Mouse (Mus musculus) liver, postnatal 0 days (tissue): ENCODE measurements around the gene Mroh3. TPM values are rescaled to one million over a fixed set of nuclear protein-coding genes. Genes with fewer than 3 reads are reported as not detected.

Experiments
- ATAC-seq: fragments of 200-750 bp; cut with Nextera tagmentation; 2 replicates; pipeline ENCODE4 v1.8.0; 2017; ENCODE audit warnings: mild to moderate bottlenecking, moderate library complexity
- DNase-seq: peaks from one replicate; pipeline ENCODE4 v3.0.0-alpha.2; 2016
- H3K27ac ChIP-seq: fragments of 300-500 bp; sonication (generic); 2 replicates; pipeline ENCODE4 v1.5.1; 2014; ENCODE audit warnings: antibody characterized with exemption, moderate library complexity, mild to moderate bottlenecking, low read depth
- H3K27me3 ChIP-seq: fragments of 300-500 bp; sonication (generic); 2 replicates; pipeline ENCODE4 v1.6.1; 2014; ENCODE audit warnings: low read length, control low read depth, mixed read lengths; ENCODE audit not compliant: insufficient read depth
- H3K36me3 ChIP-seq: fragments of 300-500 bp; sonication (generic); replicated peaks from 2 replicates; pipeline ENCODE4 v1.6.1; 2014; ENCODE audit warnings: mild to moderate bottlenecking, control low read depth, low read length, moderate library complexity, mixed read lengths; ENCODE audit not compliant: insufficient read depth
- H3K4me1 ChIP-seq: fragments of 300-500 bp; sonication (generic); 2 replicates; pipeline ENCODE4 v1.6.1; 2014; ENCODE audit warnings: antibody characterized with exemption, mild to moderate bottlenecking, control low read depth; ENCODE audit not compliant: insufficient read depth
- H3K4me2 ChIP-seq: fragments of 300-500 bp; sonication (generic); 2 replicates; pipeline ENCODE4 v1.6.1; 2014; ENCODE audit warnings: low read depth, mild to moderate bottlenecking, low read length, moderate library complexity, mixed read lengths
- H3K4me3 ChIP-seq: fragments of 300-500 bp; sonication (generic); 2 replicates; pipeline ENCODE4 v1.5.1; 2014; ENCODE audit warnings: low read depth, low read length
- H3K9ac ChIP-seq: fragments of 300-500 bp; sonication (generic); replicated peaks from 2 replicates; pipeline ENCODE4 v1.6.1; 2014; ENCODE audit warnings: mild to moderate bottlenecking, moderate library complexity
- H3K9me3 ChIP-seq: fragments of 300-500 bp; sonication (generic); 2 replicates; pipeline ENCODE4 v1.6.1; 2016; ENCODE audit warnings: mild to moderate bottlenecking, control low read depth, low read length, mixed read lengths
- CTCF ChIP-seq: sonication (generic); IDR thresholded peaks from 2 replicates; pipeline ENCODE4 v1.5.1; 2016; ENCODE audit warnings: antibody characterized with exemption, low read depth
- EP300 ChIP-seq: IDR thresholded peaks from 2 replicates; pipeline ENCODE4 v1.6.1; 2016; ENCODE audit warnings: antibody characterized with exemption, low read depth, mild to moderate bottlenecking
- WGBS: fragments of 180-500 bp; shearing (Covaris S2); extraction: QIAGEN DNeasy Blood & Tissue Kit; methylation state at CpG from one replicate; pipeline ENCODE4 v1.1.7; 2014; ENCODE audit not compliant: insufficient replicate concordance; 5-methylcytosine and 5-hydroxymethylcytosine counted together
- polyA plus RNA-seq: library from polyadenylated mRNA; unstranded; fragments of >200 nt; fragmentation: Nextera tagmentation; extraction: Ambion mirVana; gene quantifications from 2 replicates; pipeline ENCODE4 v1.2.1, GENCODE M21; 2015

Gene Mroh3
- polyA plus RNA-seq, 1 experiment from 2014 or later: not detected

- no peaks in the 10 kb centered on the region for H3K36me3 ChIP-seq
- no peak for TF ChIP-seq CTCF
- TF ChIP-seq EP300: no peak
- H3K4me2 ChIP-seq: peak overlapping the region; percentile 90
- peaks cover 71% of the 10 kb centered on the region for H3K4me1 ChIP-seq
- H3K9me3 ChIP-seq: no peaks in the 10 kb centered on the region
- ATAC-seq (no peak), DNase-seq (no peak)
- peaks cover 16% of the 10 kb centered on the region; the same call in 1 of the 2 replicates for H3K27me3 ChIP-seq
- peak overlapping the region; percentile 76; the same call in 1 of the 2 replicates for H3K4me3 ChIP-seq
- 55% methylated on average over 13 of the region's 13 CpGs for WGBS
- peak overlapping the region; percentile 84 for H3K27ac ChIP-seq
- peak overlapping the region; percentile 5; the same call in 1 of the 2 replicates for H3K9ac ChIP-seq
Measured at GRCm38 (mm10) chr1:136133570-136134240, 78.9 kb downstream of the Mroh3 start.

- Histone ChIP-seq H3K36me3 (no peaks in the 10 kb centered on the region), H3K9me3 (no peaks in the 10 kb centered on the region), H3K4me3 (peak overlapping the region; percentile 76), H3K27ac (peak overlapping the region; percentile 78), H3K4me1 (peaks cover 68% of the 10 kb centered on the region), H3K4me2 (peak overlapping the region; percentile 90), H3K9ac (peak overlapping the region; percentile 81), H3K27me3 (peaks cover 16% of the 10 kb centered on the region; the same call in 1 of the 2 replicates)
- 44% methylated on average over 10 of the region's 10 CpGs for WGBS
- no peak for DNase-seq
- no peak for TF ChIP-seq EP300
- no peak for TF ChIP-seq CTCF
- ATAC-seq: no peak
Measured at GRCm38 (mm10) chr1:136132386-136133201, 80.0 kb downstream of the Mroh3 start.

Other genes starting within 250 kb of the Mroh3 start
- not detected in 2 replicates for gene Igfn1, start 206.5 kb downstream of the Mroh3 start, polyA plus RNA-seq
- gene Tmem9, start 204.7 kb downstream of the Mroh3 start, polyA plus RNA-seq: 56.4 and 57.4 TPM in 2 replicates
- not detected in 2 replicates for gene Ascl5, start 162.0 kb downstream of the Mroh3 start, polyA plus RNA-seq
- gene Cacna1s, start 160.1 kb downstream of the Mroh3 start, polyA plus RNA-seq: 0.37 TPM in 1 of 2 replicates, not detected in the other
- 0.91 and 1.1 TPM in 2 replicates for gene Kif21b, start 81.4 kb downstream of the Mroh3 start, polyA plus RNA-seq
- 0.09 TPM in 2 replicates for gene Inava, start 21.4 kb upstream of the Mroh3 start, polyA plus RNA-seq
- not detected in 2 replicates for gene Gpr25, start 48.0 kb upstream of the Mroh3 start, polyA plus RNA-seq
- 3.1 and 3.4 TPM in 2 replicates for gene Camsap2, start 133.3 kb upstream of the Mroh3 start, polyA plus RNA-seq
- 4.5 and 4.7 TPM in 2 replicates for gene Ddx59, start 202.4 kb upstream of the Mroh3 start, polyA plus RNA-seq